Mouse (Mus musculus) embryo, embryonic 11 days (tissue): ENCODE measurements around the gene Klrb1c.
"Not testable (repeated sequence)": the region's sequence is repeated elsewhere in the genome, so short reads cannot be mapped to it uniquely, and the experiment has no call there.

Source experiments
- DNase-seq: peaks from one replicate; pipeline ENCODE4 v3.0.0-alpha.2; 2015

Gene Klrb1c

GRCm38 (mm10) chr6:128797185-128797905 is 8.3 kb upstream of the Klrb1c start:
- DNase-seq, result peak; percentile 2

GRCm38 (mm10) chr6:128796321-128796955 is 7.4 kb upstream of the Klrb1c start:
- no peak for DNase-seq

- no peak for DNase-seq
These were observed 4.7 kb upstream of the Klrb1c start for GRCm38 (mm10) chr6:128793734-128794133.

- DNase-seq, result not testable (repeated sequence)
These were observed 1.5 kb upstream of the Klrb1c start for GRCm38 (mm10) chr6:128790491-128790994.

- no peak for DNase-seq
These were observed 498 bp downstream of the Klrb1c start for GRCm38 (mm10) chr6:128788517-128788916.

GRCm38 (mm10) chr6:128786396-128786795 is 2.6 kb downstream of the Klrb1c start:
- DNase-seq, result not testable (repeated sequence)

- DNase-seq, result peak; percentile 59
These were observed 19.3 kb downstream of the Klrb1c start for GRCm38 (mm10) chr6:128769481-128770253.

- DNase-seq, result no peak
These were observed 21.0 kb downstream of the Klrb1c start for GRCm38 (mm10) chr6:128768047-128768446.

- DNase-seq, result peak; percentile 81
These were observed 22.3 kb downstream of the Klrb1c start for GRCm38 (mm10) chr6:128766486-128767254.

- DNase-seq, result no peak
These were observed 23.8 kb downstream of the Klrb1c start for GRCm38 (mm10) chr6:128765211-128765610.

- no peak for DNase-seq
These were observed 24.4 kb downstream of the Klrb1c start for GRCm38 (mm10) chr6:128764598-128764997.

GRCm38 (mm10) chr6:128763736-128764523 is 25.1 kb downstream of the Klrb1c start:
- DNase-seq, result peak; percentile 95

- DNase-seq, result not testable (repeated sequence)
These were observed 25.9 kb downstream of the Klrb1c start for GRCm38 (mm10) chr6:128762892-128763670.

- peak; percentile 14 for DNase-seq
These were observed 27.9 kb downstream of the Klrb1c start for GRCm38 (mm10) chr6:128761144-128761540.

GRCm38 (mm10) chr6:128760416-128761143 is 28.4 kb downstream of the Klrb1c start:
- peak; percentile 75 for DNase-seq

- DNase-seq, result peak; percentile 85
These were observed 29.0 kb downstream of the Klrb1c start for GRCm38 (mm10) chr6:128760016-128760415.

- DNase-seq, result peak; percentile 16
These were observed 29.6 kb downstream of the Klrb1c start for GRCm38 (mm10) chr6:128759221-128759950.

GRCm38 (mm10) chr6:128755402-128755763 is 33.6 kb downstream of the Klrb1c start:
- DNase-seq, result not testable (repeated sequence)

- DNase-seq, result not testable (repeated sequence)
These were observed 34.1 kb downstream of the Klrb1c start for GRCm38 (mm10) chr6:128754748-128755401.
